Mouse (Mus musculus) liver, embryonic 11.5 days (tissue): ENCODE results near the gene Ear1. TPM values are rescaled to one million over a fixed set of nuclear protein-coding genes. Genes with fewer than 3 reads are reported as not detected.
"Not testable (repeated sequence)": the region's sequence is repeated elsewhere in the genome, so short reads cannot be mapped to it uniquely, and the experiment has no call there.

Experiments used
- ATAC-seq: fragments of 200-750 bp; cut with Nextera tagmentation; replicated peaks from 2 replicates; pipeline ENCODE4 v1.8.0; 2017; ENCODE audit warnings: moderate number of reproducible peaks, mild to moderate bottlenecking, moderate TSS enrichment, moderate library complexity; ENCODE audit not compliant: low FRiP score
- DNase-seq: peaks from one replicate; pipeline ENCODE4 v3.0.0-alpha.2; 2017; ENCODE audit warnings: low spot score
- H3K27ac ChIP-seq: fragments of 300-500 bp; sonication (generic); 2 replicates; pipeline ENCODE4 v1.5.1; 2014; ENCODE audit warnings: mild to moderate bottlenecking, low read depth, low read length, control low read depth
- H3K27me3 ChIP-seq: fragments of 300-500 bp; sonication (generic); replicated peaks from 2 replicates; pipeline ENCODE4 v1.6.1; 2014; ENCODE audit warnings: low read length, mixed read lengths; ENCODE audit not compliant: control insufficient read depth, insufficient read depth
- H3K36me3 ChIP-seq: fragments of 300-500 bp; sonication (generic); 2 replicates; pipeline ENCODE4 v1.6.1; 2014; ENCODE audit warnings: mild to moderate bottlenecking, low read length, moderate library complexity, mixed read lengths; ENCODE audit not compliant: control insufficient read depth, insufficient read depth
- H3K4me1 ChIP-seq: fragments of 300-500 bp; sonication (generic); replicated peaks from 2 replicates; pipeline ENCODE4 v1.6.1; 2014; ENCODE audit warnings: low read length, mixed read lengths; ENCODE audit not compliant: control insufficient read depth, insufficient read depth
- H3K4me2 ChIP-seq: fragments of 300-500 bp; sonication (generic); 2 replicates; pipeline ENCODE4 v1.6.1; 2014; ENCODE audit warnings: mild to moderate bottlenecking, control low read depth, moderate library complexity
- H3K4me3 ChIP-seq: fragments of 300-500 bp; sonication (generic); 2 replicates; pipeline ENCODE4 v1.5.1; 2014; ENCODE audit warnings: low read depth, low read length, control low read depth
- H3K9ac ChIP-seq: fragments of 300-500 bp; sonication (generic); 2 replicates; pipeline ENCODE4 v1.6.1; 2014; ENCODE audit warnings: low read depth, low read length, control low read depth
- H3K9me3 ChIP-seq: fragments of 300-500 bp; sonication (generic); 2 replicates; pipeline ENCODE4 v1.6.1; 2016; ENCODE audit warnings: low read length, inconsistent platforms, mixed read lengths; ENCODE audit not compliant: control insufficient read depth
- whole genome bisulfite sequencing: fragments of 180-500 bp; shearing (Covaris S2); extraction: QIAGEN DNeasy Blood & Tissue Kit; methylation state at CpG from one replicate; pipeline ENCODE4 v1.1.7; 2014; 5-methylcytosine and 5-hydroxymethylcytosine counted together
- polyA plus RNA-seq: library from polyadenylated mRNA; unstranded; fragments of >200 nt; fragmentation: Nextera tagmentation; extraction: Ambion mirVana; gene quantifications from 2 replicates; pipeline ENCODE4 v1.2.1, GENCODE M21; 2014

Gene Ear1
- 4.4 and 10.1 TPM in 2 replicates for polyA plus RNA-seq

DNA sequence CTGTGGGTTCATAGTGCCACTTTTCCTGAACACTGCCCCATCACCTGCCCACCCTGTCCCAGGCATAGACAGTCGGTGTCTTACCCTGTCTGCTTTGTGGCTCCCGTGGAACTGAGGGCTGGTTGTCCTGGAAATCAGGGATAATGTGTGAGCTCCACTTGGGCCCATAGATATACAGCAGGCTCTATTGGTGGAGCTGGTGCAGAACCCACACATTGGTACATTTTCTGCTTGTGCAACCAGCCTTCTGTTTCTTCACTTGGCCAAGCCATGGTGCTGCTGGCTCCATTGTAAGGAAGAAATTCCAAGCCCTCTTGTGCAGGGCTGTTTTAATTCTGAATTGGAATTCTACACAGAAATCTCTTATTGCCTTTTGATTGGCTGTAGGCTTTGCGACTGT is at the start of gene Ear1:
Gene Ear1 (minus strand): TSS at position 101 of the 400 bp plus-strand sequence.
- H3K9me3 ChIP-seq, H3K27me3 ChIP-seq, H3K9ac ChIP-seq, H3K27ac ChIP-seq, ATAC-seq, H3K36me3 ChIP-seq, H3K4me2 ChIP-seq, H3K4me1 ChIP-seq, H3K4me3 ChIP-seq, DNase-seq: not testable (repeated sequence)
- WGBS: 71% methylated on average over 1 of the region's 3 CpGs

DNA sequence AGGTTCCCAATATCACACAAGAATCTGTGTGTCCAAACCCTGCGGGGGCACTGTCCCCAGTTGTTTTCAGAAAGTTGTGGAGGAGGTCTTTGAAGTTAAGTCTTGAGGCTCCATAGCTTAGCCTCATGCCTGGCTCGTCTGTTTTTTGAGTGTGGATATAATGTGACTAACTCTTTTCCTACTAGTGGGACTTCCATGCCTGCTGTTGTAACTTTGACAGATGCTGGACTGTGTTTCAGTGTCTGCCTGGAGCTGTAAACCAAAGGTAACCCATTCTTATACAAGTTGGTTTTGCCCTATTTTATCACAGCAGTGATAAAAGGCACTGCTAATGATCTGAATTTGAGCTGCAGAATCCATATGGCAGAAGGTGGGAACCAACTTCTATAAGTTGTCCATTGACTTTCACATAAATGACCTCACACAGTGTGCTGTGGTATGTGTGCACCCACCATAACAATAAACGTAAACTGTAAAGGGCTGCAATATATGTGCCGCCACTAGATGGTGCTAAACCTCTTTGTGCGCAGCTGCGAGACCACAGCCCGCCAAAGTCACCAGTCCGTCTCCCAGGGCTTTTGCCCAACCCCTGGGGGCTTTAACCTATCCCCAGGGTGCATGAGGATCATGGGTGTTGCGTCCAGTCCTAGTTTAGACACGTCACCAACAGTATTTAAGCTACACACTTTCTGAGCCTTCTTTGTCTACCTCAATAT is 49.5 kb upstream of the Ear1 start, which contains the start of gene Gm8113:
Gene Gm8113 (plus strand): TSS at position 703 of the 716 bp plus-strand sequence.
- WGBS: 10% methylated on average over 10 of the region's 10 CpGs
- H3K27me3 ChIP-seq, H3K4me1 ChIP-seq, H3K9me3 ChIP-seq, H3K36me3 ChIP-seq: not testable (repeated sequence)
- peak within 1 kb of the TSS; percentile 66 for H3K9ac ChIP-seq
- ATAC-seq: peak; percentile 99
- peak; percentile 71 for DNase-seq
- H3K4me2 ChIP-seq: peak within 1 kb of the TSS; percentile 62
- H3K4me3 ChIP-seq: peak within 1 kb of the TSS; percentile 54
- peak within 1 kb of the TSS; percentile 77 for H3K27ac ChIP-seq

DNA sequence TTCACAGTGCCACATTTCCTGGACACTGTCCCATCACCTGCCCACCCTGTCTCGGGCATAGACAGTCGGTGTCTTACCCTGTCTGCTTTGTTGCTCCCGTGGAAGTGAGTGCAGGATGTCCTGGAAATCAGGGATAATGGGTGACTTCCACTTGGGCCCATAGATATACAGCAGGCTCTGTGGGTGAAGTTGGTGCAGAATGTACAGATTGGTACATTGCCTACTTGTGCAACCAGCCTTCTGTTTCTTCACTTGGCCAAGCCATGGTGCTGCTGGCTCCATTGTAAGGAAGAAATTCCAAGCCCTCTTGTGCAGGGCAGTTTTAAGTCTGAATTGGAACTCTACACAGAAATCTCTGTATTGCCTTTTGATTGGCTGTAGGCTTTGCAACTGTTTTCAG is 48.1 kb upstream of the Ear1 start, which contains the start of gene Ear10:
Gene Ear10 (minus strand): TSS at position 101 of the 400 bp plus-strand sequence.
- ATAC-seq, DNase-seq, H3K27ac ChIP-seq, H3K4me3 ChIP-seq, H3K27me3 ChIP-seq, H3K4me1 ChIP-seq, H3K9me3 ChIP-seq, H3K4me2 ChIP-seq, H3K9ac ChIP-seq, H3K36me3 ChIP-seq: not testable (repeated sequence)
- 82% methylated on average over 3 of the region's 3 CpGs for WGBS

DNA sequence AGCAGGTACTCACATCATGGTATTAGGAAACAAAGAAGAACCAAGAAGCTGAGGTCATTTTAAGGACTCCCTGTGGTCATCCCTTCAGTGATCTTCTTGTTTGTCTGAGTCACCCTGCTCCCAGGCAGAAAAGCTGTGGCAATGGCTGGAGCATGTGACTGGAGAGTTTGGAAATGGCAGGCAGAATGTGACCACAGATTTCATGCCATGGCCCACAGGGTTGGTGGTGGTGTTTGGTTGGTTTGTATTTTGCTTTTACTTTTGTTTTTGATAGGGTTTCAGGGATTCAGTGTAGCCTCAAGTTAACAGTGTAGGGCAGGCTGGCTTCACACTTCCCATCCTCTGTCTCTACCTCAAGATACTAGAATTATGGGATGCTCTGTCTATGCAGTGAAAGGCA is 42.9 kb upstream of the Ear1 start:
- H3K9ac ChIP-seq, DNase-seq, H3K36me3 ChIP-seq, H3K4me2 ChIP-seq, H3K9me3 ChIP-seq, ATAC-seq, H3K27ac ChIP-seq, H3K27me3 ChIP-seq, H3K4me3 ChIP-seq, H3K4me1 ChIP-seq: not testable (repeated sequence)

DNA sequence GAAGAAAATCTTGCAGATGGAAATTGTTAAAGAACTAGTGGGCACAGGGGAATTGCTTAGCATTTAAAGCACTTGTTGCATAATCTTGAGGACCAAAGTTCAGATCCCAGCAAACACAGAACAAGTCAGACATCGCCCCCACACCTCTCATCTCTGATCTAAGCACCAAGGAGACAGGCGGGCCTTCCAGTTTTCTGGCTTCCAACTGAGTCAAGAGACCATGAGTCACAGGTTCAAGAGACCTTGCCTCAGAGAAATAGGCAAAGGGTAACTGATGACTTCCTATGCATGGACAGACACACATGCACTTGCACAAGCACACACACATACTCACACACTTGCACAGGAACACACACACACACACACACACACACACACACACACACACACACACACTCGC is 23.3 kb upstream of the Ear1 start:
- WGBS: 74% methylated on average over 3 of the region's 3 CpGs
- not testable (repeated sequence) for H3K4me3 ChIP-seq, H3K36me3 ChIP-seq, H3K4me2 ChIP-seq, H3K27ac ChIP-seq, DNase-seq, H3K9me3 ChIP-seq, ATAC-seq, H3K4me1 ChIP-seq, H3K27me3 ChIP-seq, H3K9ac ChIP-seq

DNA sequence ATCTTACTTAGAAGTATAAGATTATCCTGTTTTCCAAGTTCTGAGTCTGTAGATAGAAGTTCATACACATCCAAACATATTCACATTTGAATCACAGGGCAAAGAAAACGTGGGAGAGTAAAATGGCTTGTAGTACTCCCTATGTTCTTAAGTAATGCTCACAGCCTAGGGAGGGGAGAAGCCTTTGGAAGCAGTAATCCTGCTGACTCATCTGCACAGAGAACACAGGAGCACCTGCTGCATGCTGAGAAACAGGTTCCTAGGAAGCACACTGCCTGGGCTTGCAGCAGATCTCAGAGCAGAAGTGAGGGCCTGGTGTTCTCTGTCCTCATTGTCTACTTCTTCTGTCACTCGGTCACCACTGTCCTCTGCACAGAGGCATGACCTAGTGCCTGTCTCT is 20.0 kb upstream of the Ear1 start:
- not testable (repeated sequence) for H3K4me3 ChIP-seq, H3K36me3 ChIP-seq, H3K4me2 ChIP-seq, H3K4me1 ChIP-seq, H3K27me3 ChIP-seq, H3K9ac ChIP-seq, H3K27ac ChIP-seq, DNase-seq, H3K9me3 ChIP-seq, ATAC-seq
- 35% methylated on average over 1 of the region's 2 CpGs for WGBS

DNA sequence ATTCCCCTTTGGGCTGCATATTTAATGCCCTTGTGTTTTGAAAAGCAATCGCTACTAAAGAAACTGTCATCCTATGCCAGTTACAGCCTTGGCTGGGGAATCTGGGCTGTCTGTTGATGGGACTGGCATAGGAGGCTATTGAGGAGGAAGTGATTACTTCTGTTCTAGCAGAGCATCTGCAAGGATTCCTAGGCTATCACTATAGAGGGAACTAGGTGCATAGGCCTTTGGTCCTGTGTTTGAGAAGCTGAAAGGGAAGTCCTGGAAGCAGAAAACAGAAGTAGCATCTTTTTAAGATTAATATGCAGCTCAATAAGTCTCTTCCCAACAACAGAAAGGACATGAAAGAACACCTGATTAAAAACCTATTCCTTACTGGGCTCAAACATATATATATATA is 16.0 kb upstream of the Ear1 start:
- DNase-seq, H3K27me3 ChIP-seq, H3K4me2 ChIP-seq, H3K9me3 ChIP-seq, H3K36me3 ChIP-seq, H3K27ac ChIP-seq, H3K4me1 ChIP-seq, H3K9ac ChIP-seq, ATAC-seq, H3K4me3 ChIP-seq: not testable (repeated sequence)
- 83% methylated on average over 1 of the region's 1 CpGs for WGBS

DNA sequence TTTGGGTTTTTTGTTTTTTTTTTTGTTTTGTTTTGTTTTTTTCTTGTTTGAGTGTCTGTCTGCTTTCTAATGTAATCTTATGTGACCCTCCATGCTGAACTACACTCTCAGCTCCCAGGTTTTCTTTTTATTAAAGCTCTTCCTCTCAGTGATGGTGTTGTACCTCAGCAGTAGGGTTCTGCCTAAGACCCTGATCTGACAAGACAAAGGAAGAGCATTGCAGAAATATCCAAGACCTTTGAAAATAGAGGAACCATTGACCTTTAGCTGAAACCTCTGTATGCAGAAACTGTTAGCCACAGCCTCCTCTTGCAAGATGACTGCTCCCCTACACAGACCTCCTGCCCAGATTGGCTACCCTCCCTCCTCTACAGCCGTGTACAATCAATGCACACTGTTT is 10.9 kb upstream of the Ear1 start:
- not testable (repeated sequence) for ATAC-seq, H3K27ac ChIP-seq, H3K9ac ChIP-seq, H3K4me3 ChIP-seq, H3K4me1 ChIP-seq, H3K4me2 ChIP-seq, H3K9me3 ChIP-seq, H3K36me3 ChIP-seq, H3K27me3 ChIP-seq, DNase-seq
- 54% methylated on average over 1 of the region's 1 CpGs for WGBS

DNA sequence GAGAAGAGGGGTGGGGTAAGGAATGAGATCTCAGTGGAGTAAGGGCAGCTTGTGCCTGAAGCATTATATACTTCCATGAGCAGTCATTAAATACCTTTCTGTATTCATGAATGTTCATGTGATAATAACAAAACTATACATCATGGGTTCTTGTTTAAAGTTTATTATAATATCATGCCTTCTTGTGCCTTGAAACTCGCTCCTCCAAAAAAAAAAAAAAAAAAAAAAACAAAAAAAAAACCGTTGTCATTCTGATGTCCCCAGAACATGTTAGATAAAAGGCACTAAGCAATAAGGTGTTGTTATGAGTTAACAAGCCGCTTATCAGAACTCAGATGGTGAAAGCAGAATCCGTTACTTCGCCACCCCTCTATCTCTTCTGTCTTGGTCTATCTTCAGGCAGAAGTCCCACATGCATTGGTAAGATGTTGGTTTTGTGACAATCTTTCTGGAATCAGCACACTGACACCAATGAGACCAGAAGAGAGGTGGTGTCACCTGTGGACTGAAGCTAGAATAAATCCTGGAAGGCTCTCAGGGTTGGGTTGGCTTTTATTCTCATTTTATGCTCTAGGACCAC is 4.7 kb upstream of the Ear1 start:
- not testable (repeated sequence) for H3K4me3 ChIP-seq, H3K4me1 ChIP-seq, H3K27me3 ChIP-seq, H3K9me3 ChIP-seq, H3K27ac ChIP-seq, DNase-seq, H3K36me3 ChIP-seq, H3K9ac ChIP-seq, H3K4me2 ChIP-seq
- peak; percentile 77 for ATAC-seq
- WGBS: 51% methylated on average over 5 of the region's 5 CpGs
